Mouse (Mus musculus): ENCODE data around the gene Lrp6. TPM values are rescaled to one million over a fixed set of nuclear protein-coding genes. Genes with fewer than 3 reads are reported as not detected.

The Lrp6 gene
- total and polyA plus RNA-seq, 3 experiments = 16.5 to 50.0 (median 48.7) TPM

- no peaks in the 10 kb centered on the region for H3K27me3 ChIP-seq (ENCODE audit: control insufficient read depth, insufficient read depth, low read length)
- H3K27ac ChIP-seq = no peak overlapping the region
- H3K9ac ChIP-seq (ENCODE audit: low read depth, low read length) = no peak overlapping the region
- WGBS = 76% methylated on average over 6 of the region's 6 CpGs
- TF ChIP-seq POLR2A (IDR thresholded peaks at IDR 0.05; ENCODE audit: insufficient read depth, low read depth, low read length) (no peak), EP300 (IDR thresholded peaks at IDR 0.05; ENCODE audit: insufficient read depth, low read depth, low read length) (no peak), CTCF (IDR thresholded peaks at IDR 0.05) (no peak)
- no peak overlapping the region for H3K4me3 ChIP-seq
- no peaks in the 10 kb centered on the region for H3K79me2 ChIP-seq (replicated peaks; ENCODE audit: control insufficient read depth, insufficient read depth, low read length)
- peaks cover 3% of the 10 kb centered on the region for H3K4me1 ChIP-seq (ENCODE audit: control insufficient read depth, insufficient read depth, low read length)
- intact Hi-C loops (cut with DNase I) = no loop called here
- DNase-seq = peak in 1 of 2 experiments; percentile 24
- no peaks in the 10 kb centered on the region for H3K36me3 ChIP-seq (ENCODE audit: control insufficient read depth, insufficient read depth, low read length)
Measured at GRCm38 (mm10) chr6:134434044-134434443, 132.7 kb downstream of the Lrp6 start.

- H3K27ac ChIP-seq = no peak overlapping the region
- peaks cover 3% of the 10 kb centered on the region for H3K4me1 ChIP-seq (ENCODE audit: control insufficient read depth, insufficient read depth, low read length)
- WGBS = 96% methylated on average over 3 of the region's 3 CpGs
Measured at GRCm38 (mm10) chr6:134433281-134433680, 133.5 kb downstream of the Lrp6 start.

DNA sequence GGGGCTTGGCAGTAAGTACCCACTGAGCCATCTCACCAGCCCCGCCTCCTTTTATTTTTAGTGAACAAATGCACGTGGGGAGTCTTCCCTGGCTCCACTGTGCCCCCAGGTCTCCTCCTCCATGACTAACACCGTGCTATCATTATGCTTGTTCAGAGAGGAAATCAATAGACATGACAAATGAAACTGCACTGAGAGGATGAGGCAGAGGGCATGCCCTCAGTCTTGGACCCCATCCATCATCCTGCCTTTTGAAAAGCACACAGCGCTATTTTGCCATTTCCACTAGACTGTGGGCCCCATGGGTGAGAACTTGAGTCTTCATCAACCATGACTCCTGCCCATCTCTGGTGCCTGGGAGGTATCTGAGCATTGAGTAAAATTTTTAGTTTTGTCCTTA is 135.2 kb downstream of the Lrp6 start:
- Histone ChIP-seq H3K27me3 (ENCODE audit: control insufficient read depth, insufficient read depth, low read length) (no peaks in the 10 kb centered on the region), H3K79me2 (replicated peaks; ENCODE audit: control insufficient read depth, insufficient read depth, low read length) (no peaks in the 10 kb centered on the region), H3K4me1 (ENCODE audit: control insufficient read depth, insufficient read depth, low read length) (peaks cover 3% of the 10 kb centered on the region), H3K4me3 (no peak overlapping the region), H3K36me3 (ENCODE audit: control insufficient read depth, insufficient read depth, low read length) (no peaks in the 10 kb centered on the region), H3K9ac (ENCODE audit: low read depth, low read length) (no peak overlapping the region), H3K27ac (no peak overlapping the region)
- TF ChIP-seq CTCF (IDR thresholded peaks at IDR 0.05) (no peak), EP300 (IDR thresholded peaks at IDR 0.05; ENCODE audit: insufficient read depth, low read depth, low read length) (no peak), POLR2A (IDR thresholded peaks at IDR 0.05; ENCODE audit: insufficient read depth, low read depth, low read length) (no peak)
- WGBS = 73% methylated on average over 4 of the region's 4 CpGs
- intact Hi-C loops (cut with DNase I) = no loop called here
- no peak for DNase-seq

More at GRCm38 (mm10) chr6:134433281-134433680, 133.5 kb downstream of the Lrp6 start:
- intact Hi-C loops (cut with DNase I) = no loop called here
- Histone ChIP-seq H3K27me3 (ENCODE audit: control insufficient read depth, insufficient read depth, low read length) (no peaks in the 10 kb centered on the region), H3K79me2 (replicated peaks; ENCODE audit: control insufficient read depth, insufficient read depth, low read length) (no peaks in the 10 kb centered on the region), H3K9ac (ENCODE audit: low read depth, low read length) (no peak overlapping the region), H3K36me3 (ENCODE audit: control insufficient read depth, insufficient read depth, low read length) (no peaks in the 10 kb centered on the region), H3K4me3 (no peak overlapping the region)
- no peak for DNase-seq
- TF ChIP-seq POLR2A (IDR thresholded peaks at IDR 0.05; ENCODE audit: insufficient read depth, low read depth, low read length) (no peak), CTCF (IDR thresholded peaks at IDR 0.05) (no peak), EP300 (IDR thresholded peaks at IDR 0.05; ENCODE audit: insufficient read depth, low read depth, low read length) (no peak)

DNA sequence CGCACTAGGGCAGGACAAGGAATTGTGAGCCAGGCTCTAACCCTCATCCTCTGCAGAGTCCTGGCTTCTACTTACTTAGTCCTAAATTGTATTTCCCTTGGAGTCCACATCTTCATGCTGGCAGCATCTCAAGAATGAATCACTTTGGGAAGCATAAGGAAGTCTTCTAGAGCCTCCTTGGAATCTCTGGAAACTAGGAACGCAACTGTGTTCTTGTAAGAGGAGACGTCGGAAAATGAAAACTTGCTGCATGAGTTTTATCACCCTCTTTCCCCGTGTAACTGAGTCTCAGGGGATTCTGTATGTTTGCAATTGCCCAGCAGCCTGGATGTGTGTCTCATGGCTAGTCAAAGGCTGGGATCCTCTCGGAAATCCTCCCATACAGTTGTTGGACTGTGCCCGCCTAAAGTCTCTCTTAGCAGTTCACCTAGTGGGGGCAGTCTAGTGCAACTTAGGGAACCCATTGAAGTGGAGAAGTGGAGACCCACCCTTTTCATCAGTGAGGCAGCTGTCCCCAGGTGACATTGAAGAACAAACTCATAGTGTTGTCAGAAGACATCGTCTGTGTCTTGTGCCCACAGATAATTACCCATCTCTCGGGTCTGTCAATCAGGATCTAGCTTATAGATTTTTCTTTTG is 136.5 kb downstream of the Lrp6 start:
- H3K79me2 ChIP-seq (replicated peaks; ENCODE audit: control insufficient read depth, insufficient read depth, low read length) = no peaks in the 10 kb centered on the region
- no peak overlapping the region for H3K4me3 ChIP-seq
- no peak overlapping the region for H3K27ac ChIP-seq
- H3K9ac ChIP-seq (ENCODE audit: low read depth, low read length) = no peak overlapping the region
- WGBS = 67% methylated on average over 9 of the region's 9 CpGs
- no peaks in the 10 kb centered on the region for H3K27me3 ChIP-seq (ENCODE audit: control insufficient read depth, insufficient read depth, low read length)
- no peaks in the 10 kb centered on the region for H3K36me3 ChIP-seq (ENCODE audit: control insufficient read depth, insufficient read depth, low read length)
- intact Hi-C loops (cut with DNase I) = no loop called here
- peaks cover 3% of the 10 kb centered on the region for H3K4me1 ChIP-seq (ENCODE audit: control insufficient read depth, insufficient read depth, low read length)
- DNase-seq = no peak
- TF ChIP-seq POLR2A (IDR thresholded peaks at IDR 0.05; ENCODE audit: insufficient read depth, low read depth, low read length) = no peak
- no peak for TF ChIP-seq EP300 (IDR thresholded peaks at IDR 0.05; ENCODE audit: insufficient read depth, low read depth, low read length)
- no peak for TF ChIP-seq CTCF (IDR thresholded peaks at IDR 0.05)

GRCm38 (mm10) chr6:134428455-134428854 is 138.3 kb downstream of the Lrp6 start:
- intact Hi-C loops (cut with DNase I) = no loop called here
- H3K4me3 ChIP-seq = no peak overlapping the region
- no peaks in the 10 kb centered on the region for H3K79me2 ChIP-seq (replicated peaks; ENCODE audit: control insufficient read depth, insufficient read depth, low read length)
- TF ChIP-seq EP300 (IDR thresholded peaks at IDR 0.05; ENCODE audit: insufficient read depth, low read depth, low read length) = no peak
- H3K36me3 ChIP-seq (ENCODE audit: control insufficient read depth, insufficient read depth, low read length) = no peaks in the 10 kb centered on the region
- no peak overlapping the region for H3K9ac ChIP-seq (ENCODE audit: low read depth, low read length)
- H3K4me1 ChIP-seq (ENCODE audit: control insufficient read depth, insufficient read depth, low read length) = peaks cover 4% of the 10 kb centered on the region
- DNase-seq = no peak
- no peaks in the 10 kb centered on the region for H3K27me3 ChIP-seq (ENCODE audit: control insufficient read depth, insufficient read depth, low read length)
- H3K27ac ChIP-seq = no peak overlapping the region
- WGBS = 88% methylated on average over 5 of the region's 5 CpGs

DNA sequence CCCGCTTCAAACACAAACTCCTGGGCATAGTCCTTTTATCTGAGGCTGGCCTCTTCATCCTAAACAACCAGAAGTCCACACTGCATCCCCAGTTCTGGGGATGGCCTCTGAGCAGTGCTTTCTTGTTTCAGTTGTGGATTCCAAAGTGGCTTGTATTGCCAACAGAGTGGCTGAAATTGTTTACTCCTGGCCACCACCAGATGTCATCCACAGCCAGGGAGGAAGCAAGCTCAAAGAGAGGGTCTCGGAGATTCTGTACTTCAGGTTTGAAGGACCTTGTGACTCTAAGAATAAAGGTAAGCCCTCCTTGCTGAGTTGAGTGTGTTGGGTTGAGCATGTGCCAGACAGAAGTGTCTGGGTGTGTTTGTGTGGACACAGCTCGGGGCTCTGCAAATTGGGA is 139.6 kb downstream of the Lrp6 start:
- H3K9ac ChIP-seq (ENCODE audit: low read depth, low read length) = no peak overlapping the region
- H3K36me3 ChIP-seq (ENCODE audit: control insufficient read depth, insufficient read depth, low read length) = no peaks in the 10 kb centered on the region
- peak; percentile 50 for TF ChIP-seq CTCF (IDR thresholded peaks at IDR 0.05)
- no peak for TF ChIP-seq EP300 (IDR thresholded peaks at IDR 0.05; ENCODE audit: insufficient read depth, low read depth, low read length)
- no peak for DNase-seq
- H3K79me2 ChIP-seq (replicated peaks; ENCODE audit: control insufficient read depth, insufficient read depth, low read length) = no peaks in the 10 kb centered on the region
- 80% methylated on average over 3 of the region's 3 CpGs for WGBS
- intact Hi-C loops (cut with DNase I) = loop anchor here (2.0 kb wide), 1 partner anchor 368 kb away; no protein-coding TSS in a partner anchor
- H3K27ac ChIP-seq = no peak overlapping the region
- H3K4me1 ChIP-seq (ENCODE audit: control insufficient read depth, insufficient read depth, low read length) = peaks cover 3% of the 10 kb centered on the region; the same call in 1 of the 2 replicates
- no peaks in the 10 kb centered on the region for H3K27me3 ChIP-seq (ENCODE audit: control insufficient read depth, insufficient read depth, low read length)
- no peak overlapping the region for H3K4me3 ChIP-seq
